Mouse (Mus musculus): Measurements from ENCODE around the gene Gm38394. TPM values are rescaled to one million over a fixed set of nuclear protein-coding genes. Genes with fewer than 3 reads are reported as not detected.
A peak's percentile ranks its signal among the peaks of the same experiment; 100 is the strongest.
"Not testable (repeated sequence)": the region's sequence is repeated elsewhere in the genome, so short reads cannot be mapped to it uniquely, and the experiment has no call there.

Gene Gm38394
- polyA plus RNA-seq (2012; ENCODE audit: insufficient read depth, insufficient read length, missing spikeins) = 4.6 and 5.4 TPM in 2 replicates

- H3K4me3 ChIP-seq (ENCODE audit: insufficient read depth, low read depth, low read length) = peak within 1 kb of the TSS; percentile 98
- H3K27ac ChIP-seq (replicated peaks; ENCODE audit: low read depth, low read length) = peak within 1 kb of the TSS; percentile 97
- peaks cover 7% of the 10 kb centered on the region; the same call in 1 of the 2 replicates for H3K4me1 ChIP-seq (ENCODE audit: control insufficient read depth, insufficient read depth, insufficient read length, low read length)
Measured at GRCm38 (mm10) chr1:133661203-133661933, at the start of gene Gm38394. TSS of gene Gm38394 (minus strand) at chr1:133661318.

DNA sequence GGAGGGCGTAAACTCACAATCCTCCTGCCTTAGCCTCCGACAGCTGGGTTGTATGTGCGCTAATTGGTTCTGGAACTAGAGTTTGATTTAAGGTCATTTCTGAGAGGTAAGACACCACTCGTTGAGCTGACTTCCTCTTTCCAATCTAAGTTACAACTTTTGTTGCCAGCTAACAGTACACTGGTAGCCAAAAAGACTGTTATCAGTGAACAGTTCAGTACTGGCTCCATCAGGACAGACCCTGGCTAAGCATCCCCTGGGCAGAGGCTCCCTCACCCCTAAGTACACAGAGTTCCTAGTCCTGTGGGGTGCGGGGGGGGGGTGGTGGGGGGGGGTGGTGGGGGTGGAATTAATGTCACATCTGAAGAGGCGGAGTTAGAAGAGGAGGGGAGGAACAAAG, 49.8 kb upstream of the Gm38394 start:
- no peaks in the 10 kb centered on the region; the same call in 1 of the 2 replicates for H3K4me1 ChIP-seq (ENCODE audit: control insufficient read depth, insufficient read depth, insufficient read length, low read length)
- H3K4me3 ChIP-seq (ENCODE audit: insufficient read depth, low read depth, low read length) = no peak overlapping the region
- H3K27ac ChIP-seq (replicated peaks; ENCODE audit: low read depth, low read length) = no peak overlapping the region

GRCm38 (mm10) chr1:133709292-133709691, 48.2 kb upstream of the Gm38394 start:
- no peaks in the 10 kb centered on the region; the same call in 1 of the 2 replicates for H3K4me1 ChIP-seq (ENCODE audit: control insufficient read depth, insufficient read depth, insufficient read length, low read length)
- H3K27ac ChIP-seq (replicated peaks; ENCODE audit: low read depth, low read length) = no peak overlapping the region
- H3K4me3 ChIP-seq (ENCODE audit: insufficient read depth, low read depth, low read length) = no peak overlapping the region

GRCm38 (mm10) chr1:133701824-133702223, 40.7 kb upstream of the Gm38394 start:
- H3K4me3 ChIP-seq (ENCODE audit: insufficient read depth, low read depth, low read length); H3K27ac ChIP-seq (replicated peaks; ENCODE audit: low read depth, low read length); H3K4me1 ChIP-seq (ENCODE audit: control insufficient read depth, insufficient read depth, insufficient read length, low read length): not testable (repeated sequence)

DNA sequence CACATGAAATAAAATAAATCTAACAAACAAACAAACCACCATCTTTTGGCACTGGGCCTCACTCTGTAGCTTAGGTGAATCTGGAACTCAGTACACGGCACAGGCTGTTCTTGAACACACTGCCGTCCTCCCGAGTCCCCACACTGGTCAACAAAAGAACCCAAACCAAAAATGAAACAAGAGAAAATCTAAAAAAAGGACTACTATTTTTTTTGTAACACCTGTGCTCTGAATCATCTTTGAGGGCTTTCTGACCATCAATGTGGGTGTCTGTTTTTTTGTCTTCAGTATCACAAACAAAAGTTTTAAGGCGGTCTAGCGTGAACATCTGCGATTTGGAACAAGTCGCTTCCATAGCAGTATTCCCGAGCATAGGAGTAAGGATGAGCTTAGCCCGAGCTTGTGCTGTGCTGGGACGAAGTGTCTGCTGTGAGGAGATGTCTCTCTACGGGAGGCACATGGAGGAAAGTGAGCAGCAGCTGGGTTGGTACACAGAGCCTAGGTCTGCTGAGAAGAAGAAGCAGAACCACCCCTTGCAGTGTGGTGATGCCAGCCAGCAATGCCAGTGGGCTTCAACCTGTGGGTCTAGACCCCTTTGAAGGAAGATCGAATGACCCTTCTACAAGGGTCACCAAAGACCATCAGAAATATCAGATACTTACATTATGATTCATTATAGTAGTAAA, 37.0 kb upstream of the Gm38394 start:
- H3K27ac ChIP-seq (replicated peaks; ENCODE audit: low read depth, low read length) = no peak overlapping the region
- no peak overlapping the region for H3K4me3 ChIP-seq (ENCODE audit: insufficient read depth, low read depth, low read length)
- H3K4me1 ChIP-seq (ENCODE audit: control insufficient read depth, insufficient read depth, insufficient read length, low read length) = peaks cover 19% of the 10 kb centered on the region

- Histone ChIP-seq H3K4me1 (ENCODE audit: control insufficient read depth, insufficient read depth, insufficient read length, low read length) (peaks cover 19% of the 10 kb centered on the region), H3K27ac (replicated peaks; ENCODE audit: low read depth, low read length) (no peak overlapping the region), H3K4me3 (ENCODE audit: insufficient read depth, low read depth, low read length) (no peak overlapping the region)
Measured at GRCm38 (mm10) chr1:133695901-133696300, 34.8 kb upstream of the Gm38394 start.

DNA sequence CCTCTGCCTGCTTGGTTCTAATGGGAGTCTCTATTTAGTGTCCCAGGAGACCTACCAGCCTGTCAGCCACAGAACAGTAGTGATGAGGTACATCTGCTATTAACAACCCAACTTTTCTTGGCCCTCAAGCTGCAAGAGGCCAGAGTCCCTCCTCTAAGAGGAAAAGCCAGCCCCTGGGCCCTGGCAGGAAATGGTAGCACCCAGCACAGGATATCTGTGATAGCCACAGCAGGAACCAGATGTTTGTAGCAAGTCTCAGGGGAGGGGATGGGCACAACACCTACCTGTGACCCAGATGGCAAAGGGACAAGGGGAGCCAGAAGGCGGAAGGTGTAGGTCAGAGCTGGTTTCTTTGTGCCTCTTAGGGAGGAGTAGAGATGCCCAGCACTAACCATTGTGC, 33.8 kb upstream of the Gm38394 start:
- H3K4me1 ChIP-seq (ENCODE audit: control insufficient read depth, insufficient read depth, insufficient read length, low read length) = peaks cover 19% of the 10 kb centered on the region
- H3K4me3 ChIP-seq (ENCODE audit: insufficient read depth, low read depth, low read length) = no peak overlapping the region
- no peak overlapping the region for H3K27ac ChIP-seq (replicated peaks; ENCODE audit: low read depth, low read length)

- Histone ChIP-seq H3K27ac (replicated peaks; ENCODE audit: low read depth, low read length) (no peak overlapping the region), H3K4me3 (ENCODE audit: insufficient read depth, low read depth, low read length) (no peak overlapping the region), H3K4me1 (ENCODE audit: control insufficient read depth, insufficient read depth, insufficient read length, low read length) (peaks cover 19% of the 10 kb centered on the region)
Measured at GRCm38 (mm10) chr1:133694301-133694700, 33.2 kb upstream of the Gm38394 start.

- H3K4me3 ChIP-seq (ENCODE audit: insufficient read depth, low read depth, low read length) = no peak overlapping the region
- H3K27ac ChIP-seq (replicated peaks; ENCODE audit: low read depth, low read length) = no peak overlapping the region
Measured at GRCm38 (mm10) chr1:133693536-133694114, 32.5 kb upstream of the Gm38394 start.

DNA sequence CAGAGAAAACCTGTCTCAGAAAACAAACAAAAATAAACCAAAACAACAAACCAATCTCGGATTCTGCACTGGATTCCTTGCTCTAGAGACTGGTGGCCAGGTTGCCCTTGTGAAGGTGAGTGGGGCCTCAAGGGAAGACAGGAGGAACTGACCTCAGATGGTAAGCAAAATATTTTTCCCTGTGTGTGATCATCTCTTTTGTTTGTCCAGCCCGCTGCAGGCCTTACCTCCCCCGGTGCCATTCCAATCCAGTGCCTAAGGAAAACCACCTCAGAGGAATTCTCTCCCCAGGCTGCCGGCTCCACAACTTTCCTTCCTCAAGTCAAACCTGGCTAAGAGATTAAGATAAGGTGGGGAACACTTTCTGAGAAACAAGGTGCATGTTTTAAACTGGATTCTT, 31.1 kb upstream of the Gm38394 start:
- H3K4me1 ChIP-seq (ENCODE audit: control insufficient read depth, insufficient read depth, insufficient read length, low read length) = peaks cover 19% of the 10 kb centered on the region
- no peak overlapping the region for H3K27ac ChIP-seq (replicated peaks; ENCODE audit: low read depth, low read length)
- no peak overlapping the region for H3K4me3 ChIP-seq (ENCODE audit: insufficient read depth, low read depth, low read length)

More at GRCm38 (mm10) chr1:133693536-133694114, 32.5 kb upstream of the Gm38394 start:
- peaks cover 19% of the 10 kb centered on the region for H3K4me1 ChIP-seq (ENCODE audit: control insufficient read depth, insufficient read depth, insufficient read length, low read length)

GRCm38 (mm10) chr1:133691046-133691445, 29.9 kb upstream of the Gm38394 start:
- no peak overlapping the region for H3K4me3 ChIP-seq (ENCODE audit: insufficient read depth, low read depth, low read length)
- peaks cover 19% of the 10 kb centered on the region for H3K4me1 ChIP-seq (ENCODE audit: control insufficient read depth, insufficient read depth, insufficient read length, low read length)
- H3K27ac ChIP-seq (replicated peaks; ENCODE audit: low read depth, low read length) = no peak overlapping the region

GRCm38 (mm10) chr1:133689897-133690296, 28.8 kb upstream of the Gm38394 start, which contains the start of gene Lax1:
TSS of gene Lax1 (minus strand) at chr1:133690108.
- no peak within 1 kb of the TSS for H3K27ac ChIP-seq (replicated peaks; ENCODE audit: low read depth, low read length)
- no peak within 1 kb of the TSS for H3K4me3 ChIP-seq (ENCODE audit: insufficient read depth, low read depth, low read length)
- peaks cover 10% of the 10 kb centered on the region for H3K4me1 ChIP-seq (ENCODE audit: control insufficient read depth, insufficient read depth, insufficient read length, low read length)

DNA sequence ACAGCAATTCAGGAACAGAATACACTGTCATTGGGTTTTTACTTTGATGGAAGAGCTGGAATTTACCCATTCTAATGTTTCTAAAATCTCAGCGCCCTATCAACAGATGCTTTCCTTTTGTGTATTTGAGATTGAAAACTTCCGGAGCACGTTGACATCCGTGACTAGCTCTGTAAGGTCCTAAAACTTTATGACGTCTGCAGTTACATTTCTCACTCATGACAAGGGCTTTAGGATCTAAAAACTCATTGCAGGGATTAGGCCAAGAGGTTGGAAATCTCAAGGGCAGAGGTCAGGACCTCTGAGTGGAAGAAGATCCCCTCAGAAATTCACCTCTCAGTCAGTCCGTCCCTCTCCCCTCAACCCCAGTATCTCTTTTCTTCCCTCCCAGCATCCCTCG, 27.2 kb upstream of the Gm38394 start:
- Histone ChIP-seq H3K27ac (replicated peaks; ENCODE audit: low read depth, low read length) (no peak overlapping the region), H3K4me3 (ENCODE audit: insufficient read depth, low read depth, low read length) (no peak overlapping the region), H3K4me1 (ENCODE audit: control insufficient read depth, insufficient read depth, insufficient read length, low read length) (peaks cover 3% of the 10 kb centered on the region; the same call in 1 of the 2 replicates)

DNA sequence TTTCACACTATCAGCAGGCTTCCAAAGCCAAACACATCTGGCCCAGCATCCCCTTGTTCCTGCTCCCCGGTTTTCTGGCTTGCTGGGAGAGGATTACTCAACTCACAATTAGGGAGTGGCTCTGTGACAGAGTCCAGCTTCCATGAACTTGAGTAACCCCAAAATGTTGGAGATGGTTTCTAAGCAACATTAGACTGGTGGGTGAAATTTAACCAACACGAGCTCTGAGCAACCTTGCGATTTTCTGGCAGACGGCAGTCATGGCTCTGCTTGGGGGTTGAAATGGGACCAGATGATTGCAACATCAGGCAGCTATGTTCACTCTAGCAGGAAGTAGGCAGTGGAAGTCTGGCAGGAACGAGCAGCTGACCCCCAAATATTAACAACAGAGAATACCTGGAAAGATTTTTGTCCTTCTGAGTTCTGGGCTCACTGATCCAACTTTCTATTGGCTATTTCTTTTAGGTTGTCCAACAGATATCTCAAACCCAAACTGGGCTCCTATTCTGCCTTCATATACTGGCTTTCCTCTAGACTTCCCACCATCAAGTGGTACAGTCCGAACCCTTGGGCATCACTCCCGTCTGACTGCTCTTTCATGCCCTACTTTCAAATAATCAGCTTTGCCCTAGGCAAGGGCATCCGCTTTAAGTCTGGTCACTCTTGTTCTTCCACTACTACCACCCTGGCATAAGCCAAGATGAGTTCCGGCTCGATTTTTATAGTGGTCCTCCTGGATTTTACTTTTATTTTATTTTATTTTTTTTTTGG, 24.8 kb upstream of the Gm38394 start:
- peaks cover 3% of the 10 kb centered on the region; the same call in 1 of the 2 replicates for H3K4me1 ChIP-seq (ENCODE audit: control insufficient read depth, insufficient read depth, insufficient read length, low read length)
- H3K27ac ChIP-seq (replicated peaks; ENCODE audit: low read depth, low read length) = 0 out of 2 replicates have a peak overlapping the region, but pooled peaks have one; percentile 12
- H3K4me3 ChIP-seq (ENCODE audit: insufficient read depth, low read depth, low read length) = no peak overlapping the region

DNA sequence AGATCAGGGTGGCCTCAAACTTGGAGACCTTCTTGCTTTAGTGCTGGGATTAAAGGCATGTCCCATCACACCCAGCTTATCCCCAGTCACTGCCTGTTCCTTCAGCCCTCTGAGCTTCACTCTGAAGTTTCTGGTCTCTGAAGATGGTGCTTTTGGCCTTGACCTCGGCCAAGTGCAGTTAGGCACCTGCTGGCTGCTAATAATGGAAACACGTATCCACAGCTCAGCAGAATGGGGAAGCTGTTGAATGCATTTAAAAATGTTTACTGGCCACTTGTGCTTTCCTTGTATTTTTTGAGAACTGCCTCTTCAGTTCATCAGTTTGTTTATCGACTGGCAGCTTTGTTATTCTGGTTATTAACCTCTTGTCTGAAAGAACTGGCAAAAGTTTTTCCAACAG, 10.7 kb upstream of the Gm38394 start:
- Histone ChIP-seq H3K4me3 (ENCODE audit: insufficient read depth, low read depth, low read length) (no peak overlapping the region), H3K27ac (replicated peaks; ENCODE audit: low read depth, low read length) (no peak overlapping the region), H3K4me1 (ENCODE audit: control insufficient read depth, insufficient read depth, insufficient read length, low read length) (no peaks in the 10 kb centered on the region)
